Mouse (Mus musculus) spleen, postnatal 4 days (tissue): ENCODE data around the gene Galnt6.

ENCODE experiments used
- DNase-seq, 2 experiments: peaks; one replicate each; pipeline ENCODE4 v3.0.0; 2022; ENCODE audit warnings: low spot score in 2 of 2

Gene Galnt6

GRCm38 (mm10) chr15:100754805-100755497, 25.8 kb upstream of the Galnt6 start:
- peak in 1 of 2 experiments; percentile 46 for DNase-seq

- DNase-seq = no peak
These were observed 24.9 kb upstream of the Galnt6 start for GRCm38 (mm10) chr15:100754041-100754440.

GRCm38 (mm10) chr15:100753045-100753444, 23.9 kb upstream of the Galnt6 start:
- no peak for DNase-seq

- no peak for DNase-seq
These were observed 23.3 kb upstream of the Galnt6 start for GRCm38 (mm10) chr15:100752439-100752838.

GRCm38 (mm10) chr15:100749751-100750538, 20.8 kb upstream of the Galnt6 start:
- peak in 1 of 2 experiments; percentile 59 for DNase-seq

- DNase-seq = no peak
These were observed 19.4 kb upstream of the Galnt6 start for GRCm38 (mm10) chr15:100748584-100748983.

- DNase-seq = peak; percentile 61 to 70
These were observed 18.2 kb upstream of the Galnt6 start for GRCm38 (mm10) chr15:100747121-100747963.

GRCm38 (mm10) chr15:100746478-100747120, 17.4 kb upstream of the Galnt6 start:
- no peak for DNase-seq

- no peak for DNase-seq
These were observed 14.1 kb upstream of the Galnt6 start for GRCm38 (mm10) chr15:100743238-100743637.

GRCm38 (mm10) chr15:100739442-100739841, 10.3 kb upstream of the Galnt6 start:
- no peak for DNase-seq

- DNase-seq = no peak
These were observed 9.2 kb upstream of the Galnt6 start for GRCm38 (mm10) chr15:100738351-100738781.

- DNase-seq = no peak
These were observed 8.5 kb upstream of the Galnt6 start for GRCm38 (mm10) chr15:100737667-100738066.

- no peak for DNase-seq
These were observed 6.8 kb upstream of the Galnt6 start for GRCm38 (mm10) chr15:100735953-100736300.

GRCm38 (mm10) chr15:100735095-100735952, 6.1 kb upstream of the Galnt6 start:
- DNase-seq = no peak

- peak in 1 of 2 experiments; percentile 40 for DNase-seq
These were observed 3.4 kb upstream of the Galnt6 start for GRCm38 (mm10) chr15:100732580-100732979.

- DNase-seq = no peak
These were observed 1.9 kb upstream of the Galnt6 start for GRCm38 (mm10) chr15:100731081-100731480.

GRCm38 (mm10) chr15:100728586-100728985, 590 bp downstream of the Galnt6 start:
- DNase-seq = no peak

GRCm38 (mm10) chr15:100727834-100728233, 1.3 kb downstream of the Galnt6 start:
- no peak for DNase-seq

- no peak for DNase-seq
These were observed 2.5 kb downstream of the Galnt6 start for GRCm38 (mm10) chr15:100726721-100727120.

- DNase-seq = no peak
These were observed 5.7 kb downstream of the Galnt6 start for GRCm38 (mm10) chr15:100723505-100723904.

- DNase-seq = no peak
These were observed 6.6 kb downstream of the Galnt6 start for GRCm38 (mm10) chr15:100722564-100722963.
